Mouse (Mus musculus) embryo, embryonic 10.5 days (tissue): Measurements from ENCODE around the gene Mapkbp1.

Experiments
- DNase-seq: peaks from one replicate; pipeline ENCODE4 v3.0.0-alpha.2; 2015; ENCODE audit warnings: low spot score

Mapkbp1 gene

DNA sequence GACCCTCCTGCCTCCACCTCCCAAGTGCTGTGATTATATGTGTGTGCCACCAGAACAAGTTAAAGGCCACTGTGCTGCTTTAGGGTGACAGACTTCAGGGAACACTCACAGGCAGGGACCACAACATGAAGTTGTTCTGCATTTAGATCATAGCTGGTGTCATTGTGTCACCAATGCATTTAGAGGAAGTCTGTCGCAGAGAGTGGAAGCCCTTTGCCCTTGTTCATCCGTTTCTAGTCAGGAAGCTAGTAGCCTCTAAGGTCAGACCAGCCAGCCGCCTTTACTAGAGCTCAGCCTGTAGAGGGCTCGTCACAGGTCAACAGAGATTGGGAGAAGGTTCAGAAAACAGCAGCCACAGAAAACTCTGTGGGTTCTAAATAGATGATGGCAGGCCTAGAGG, 36.2 kb downstream of the Mapkbp1 start:
- no peak for DNase-seq

GRCm38 (mm10) chr2:120011462-120012200, 39.1 kb downstream of the Mapkbp1 start:
- peak; percentile 79 for DNase-seq

DNA sequence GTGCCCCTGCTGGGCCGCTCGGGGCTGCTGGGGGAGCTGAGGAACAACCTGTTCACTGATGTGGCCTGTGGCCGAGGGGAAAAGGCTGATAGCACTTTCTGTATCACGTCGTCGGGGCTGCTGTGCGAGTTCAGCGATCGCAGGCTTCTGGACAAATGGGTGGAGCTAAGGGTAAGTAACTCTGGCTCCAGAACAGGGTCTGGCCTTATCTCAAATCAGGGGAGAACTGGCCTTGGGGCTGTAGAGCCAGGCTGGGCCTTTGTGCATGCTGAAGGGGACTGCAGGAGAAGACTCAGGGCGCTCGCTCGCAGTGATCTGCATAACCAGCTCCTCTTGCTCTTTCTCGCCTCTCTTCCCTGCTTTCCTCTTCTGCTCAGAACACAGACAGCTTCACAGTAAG, 40.4 kb downstream of the Mapkbp1 start:
- no peak for DNase-seq

DNA sequence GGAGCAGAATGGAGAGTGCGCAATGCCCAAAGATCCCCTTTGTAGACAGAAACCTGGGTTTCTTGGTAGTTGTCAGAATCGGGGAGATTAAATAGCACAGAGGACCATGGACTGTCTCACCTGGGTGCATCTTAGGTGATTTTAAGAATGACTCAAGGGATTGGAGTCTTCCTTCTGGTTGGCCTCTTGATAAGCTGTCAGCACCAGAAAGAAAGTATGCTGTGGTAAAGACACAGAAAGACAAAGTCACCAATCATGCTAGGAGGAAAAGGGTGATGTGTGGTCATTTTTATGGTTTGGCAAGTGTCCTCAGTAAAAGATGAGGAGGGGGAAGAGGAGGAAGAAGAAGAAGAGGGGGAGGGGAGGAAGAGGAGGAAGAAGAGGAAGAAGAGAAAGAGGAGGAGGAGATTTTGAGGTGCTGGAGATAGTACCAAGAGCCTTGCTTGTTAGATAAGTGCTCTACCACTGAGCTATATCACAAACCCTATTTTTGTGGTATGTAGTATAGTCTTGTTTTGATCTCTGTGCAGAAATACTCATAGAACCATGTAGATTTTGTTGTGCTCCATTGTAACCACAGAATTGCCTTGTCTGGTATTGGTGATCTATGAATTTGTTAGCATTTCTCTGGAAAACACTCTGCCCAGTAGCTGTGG, 41.5 kb downstream of the Mapkbp1 start:
- DNase-seq: no peak

DNA sequence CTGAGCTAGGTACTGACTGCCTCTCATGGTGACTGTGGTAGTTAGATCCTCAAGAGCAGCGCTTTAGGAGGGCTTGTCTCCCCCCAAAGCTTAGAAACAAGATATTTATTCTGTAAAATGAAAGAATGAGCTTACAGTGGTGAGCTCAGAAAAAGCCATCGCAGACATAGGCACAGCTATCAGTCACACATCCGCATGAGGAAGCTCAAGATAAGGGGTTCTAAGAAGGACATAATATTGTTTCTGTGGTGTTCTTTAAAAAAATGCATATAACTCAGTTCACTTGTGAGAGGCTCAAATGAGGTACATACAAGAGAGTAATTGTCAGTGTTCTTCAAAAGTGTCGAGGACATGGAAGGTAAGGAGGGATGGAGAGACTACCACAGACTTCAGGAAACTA, 43.4 kb downstream of the Mapkbp1 start:
- DNase-seq: no peak

GRCm38 (mm10) chr2:120017599-120017998, 45.1 kb downstream of the Mapkbp1 start:
- no peak for DNase-seq

DNA sequence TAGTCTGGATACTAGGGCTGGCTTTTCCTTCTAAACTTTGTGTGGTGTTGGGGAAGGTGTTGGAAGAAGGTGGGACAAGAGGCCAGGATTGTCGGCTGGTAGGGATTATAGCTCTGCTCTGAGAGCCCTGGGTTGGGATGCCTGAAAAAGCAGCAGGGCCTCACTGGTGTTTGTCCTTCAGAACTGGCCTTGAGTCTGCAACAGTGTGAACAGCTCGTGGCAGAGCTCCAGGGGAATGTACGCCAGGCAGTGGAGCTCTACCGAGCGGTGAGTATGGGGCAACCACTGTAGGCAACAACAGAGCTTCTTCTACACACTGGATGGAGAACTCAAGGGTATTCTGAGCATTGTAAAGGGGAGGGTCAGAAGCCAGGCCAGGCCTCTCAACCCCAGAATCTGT, 51.8 kb downstream of the Mapkbp1 start:
- no peak for DNase-seq

DNA sequence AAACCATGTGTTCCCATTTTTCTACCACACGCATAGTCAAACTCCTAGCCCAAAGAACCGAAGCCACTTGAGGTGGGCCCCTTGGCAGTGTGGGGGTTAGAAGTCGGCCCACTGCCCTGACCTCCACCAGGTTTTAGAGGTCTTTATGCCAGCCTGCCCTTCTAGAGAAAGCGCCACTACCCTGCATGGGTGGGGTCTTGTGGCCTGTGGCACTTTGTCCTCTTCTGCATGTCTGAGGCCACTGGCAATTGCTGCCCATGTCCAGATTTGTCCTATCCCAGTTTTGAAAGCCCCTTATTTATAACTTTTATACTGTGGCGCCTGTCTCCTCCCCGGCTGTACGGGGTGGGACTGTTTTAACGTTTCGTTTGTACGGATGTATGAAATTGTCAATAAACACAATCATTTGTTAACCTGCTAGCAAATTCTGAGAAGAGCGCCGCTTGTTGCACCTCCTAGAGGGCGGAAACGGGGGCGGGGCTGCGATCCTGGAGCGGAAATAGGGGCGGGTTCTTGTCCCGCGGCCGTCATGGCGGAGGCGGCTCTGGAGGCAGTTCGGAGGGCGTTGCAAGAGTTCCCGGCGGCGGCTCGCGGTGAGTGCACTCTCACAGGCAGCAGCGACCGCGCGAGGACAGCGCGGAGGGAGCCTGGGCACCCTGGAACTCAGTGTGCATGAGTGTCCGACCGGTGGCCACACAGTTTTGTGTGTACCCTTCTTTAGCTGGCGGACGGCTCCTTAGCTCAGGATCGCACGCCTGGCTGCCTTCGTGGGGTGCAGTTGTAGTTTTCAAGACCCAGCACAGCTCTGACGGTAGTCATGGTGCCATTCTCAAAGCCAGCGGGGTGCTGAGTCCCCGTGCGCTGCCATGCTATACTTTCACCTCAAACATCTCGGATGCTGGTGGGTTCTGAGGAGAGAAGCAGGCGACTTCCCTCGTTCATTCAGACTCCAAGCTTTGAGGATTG, 54.8 kb downstream of the Mapkbp1 start, which contains the start of the genes Jmjd7 and Gm28042:
Jmjd7 (plus strand) TSS at position 500 of the 966 bp plus-strand sequence.
Gm28042 (plus strand) TSS at position 510 of the 966 bp plus-strand sequence.
- DNase-seq: peak; percentile 94

GRCm38 (mm10) chr2:120027950-120028331, 55.4 kb downstream of the Mapkbp1 start:
- DNase-seq: peak; percentile 53

GRCm38 (mm10) chr2:120030380-120030779, 57.9 kb downstream of the Mapkbp1 start:
- no peak for DNase-seq

GRCm38 (mm10) chr2:120032726-120033467, 60.4 kb downstream of the Mapkbp1 start, which contains the start of gene Pla2g4b:
Gene Pla2g4b (plus strand): TSS chr2:120033417.
- no peak for DNase-seq

GRCm38 (mm10) chr2:120033726-120034125, 61.2 kb downstream of the Mapkbp1 start:
- no peak for DNase-seq

GRCm38 (mm10) chr2:120037744-120038143, 65.2 kb downstream of the Mapkbp1 start:
- no peak for DNase-seq

GRCm38 (mm10) chr2:120040991-120041390, 68.5 kb downstream of the Mapkbp1 start:
- DNase-seq: no peak

GRCm38 (mm10) chr2:120044101-120044603, 71.7 kb downstream of the Mapkbp1 start:
- DNase-seq: peak; percentile 14

GRCm38 (mm10) chr2:120044676-120045075, 72.2 kb downstream of the Mapkbp1 start:
- no peak for DNase-seq

DNA sequence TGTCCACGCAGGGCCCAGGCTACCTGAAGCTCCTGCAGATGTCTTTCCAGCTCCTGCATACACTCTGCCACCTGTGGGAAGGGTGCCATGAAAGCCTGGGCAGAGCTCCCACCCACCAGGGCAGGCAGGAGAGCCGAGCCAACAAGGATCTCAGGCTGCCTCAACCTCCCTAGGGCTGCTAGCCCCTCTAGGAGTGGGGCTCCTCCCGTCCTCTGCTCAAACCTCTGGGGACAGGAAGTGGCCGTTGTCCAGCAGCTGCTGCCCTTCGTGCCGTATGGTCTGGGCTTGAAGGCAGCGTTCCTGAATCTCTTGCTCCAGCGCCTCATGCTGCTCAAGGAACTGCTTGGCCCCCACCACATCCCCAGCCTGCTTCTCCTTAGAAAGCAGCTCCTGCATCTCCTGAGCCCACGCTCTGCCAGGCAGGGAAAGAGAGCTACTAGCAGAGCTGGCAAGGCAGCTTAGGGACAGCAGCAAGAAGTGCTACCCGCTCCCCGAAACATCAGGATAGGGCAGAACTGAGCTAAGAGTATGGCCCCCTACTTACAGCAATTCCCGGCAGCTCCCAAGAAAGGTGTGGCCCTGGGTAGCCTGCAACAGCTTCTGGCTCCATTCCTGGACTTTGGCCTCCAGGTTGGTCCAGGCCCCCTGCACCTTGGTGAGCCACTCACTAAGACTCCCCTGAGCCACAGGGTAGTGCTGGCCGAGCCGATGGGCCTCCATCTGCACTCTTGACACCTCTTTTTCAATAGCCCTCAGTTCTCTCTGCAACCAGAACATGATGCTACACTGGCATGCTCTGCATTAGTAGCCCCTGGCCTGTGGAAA, 74.2 kb downstream of the Mapkbp1 start:
- no peak for DNase-seq

GRCm38 (mm10) chr2:120048173-120048572, 75.7 kb downstream of the Mapkbp1 start:
- DNase-seq: no peak

DNA sequence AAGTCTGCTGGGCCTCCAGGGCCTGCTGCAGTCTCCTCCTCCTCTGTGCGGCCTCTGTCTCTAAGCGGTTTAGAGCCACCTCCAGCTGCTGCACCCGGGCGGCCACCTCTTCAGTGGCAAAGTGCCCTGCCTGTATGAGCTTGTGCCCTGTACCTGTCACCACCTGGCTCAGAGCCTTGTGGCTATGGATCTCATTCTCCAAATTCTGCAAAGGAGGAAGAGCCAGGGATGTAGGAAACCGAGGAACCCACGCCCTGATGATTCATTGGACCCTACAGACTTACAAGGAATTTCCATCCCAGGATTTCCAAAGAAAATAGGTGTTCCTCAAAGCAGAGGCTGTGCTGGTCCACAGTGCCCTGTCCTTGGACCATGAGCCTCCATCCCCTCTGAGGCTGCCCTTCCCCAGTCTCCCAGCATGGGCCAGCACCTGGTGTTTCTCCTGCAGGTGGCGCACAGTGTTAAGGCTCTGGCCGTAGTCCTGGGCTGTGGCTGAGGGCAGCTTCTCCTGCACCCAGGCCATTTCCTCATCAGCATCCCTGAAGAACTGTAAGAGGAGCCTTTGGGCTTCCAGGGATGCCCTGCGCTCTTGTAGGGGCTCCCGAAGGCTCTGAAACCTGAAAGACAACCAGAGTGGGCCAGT, 77.3 kb downstream of the Mapkbp1 start:
- peak; percentile 56 for DNase-seq

GRCm38 (mm10) chr2:120051405-120051804, 78.9 kb downstream of the Mapkbp1 start:
- no peak for DNase-seq
